Mouse (Mus musculus) lung, adult 2 months (tissue): Measurements from ENCODE around the gene Mrps6.

ENCODE experiments used
- CTCF ChIP-seq: fragments of 200-500 bp; IDR thresholded peaks from 2 replicates; pipeline ENCODE4 v1.5.1; 2011; ENCODE audit warnings: mild to moderate bottlenecking, low read length, control low read depth; ENCODE audit not compliant: insufficient read depth
- POLR2A ChIP-seq: fragments of 200-500 bp; IDR thresholded peaks from 2 replicates; pipeline ENCODE4 v1.6.1; 2011; ENCODE audit warnings: low read depth, mild to moderate bottlenecking, control low read depth, low read length, borderline replicate concordance; ENCODE audit errors: extremely low read depth

DNA sequence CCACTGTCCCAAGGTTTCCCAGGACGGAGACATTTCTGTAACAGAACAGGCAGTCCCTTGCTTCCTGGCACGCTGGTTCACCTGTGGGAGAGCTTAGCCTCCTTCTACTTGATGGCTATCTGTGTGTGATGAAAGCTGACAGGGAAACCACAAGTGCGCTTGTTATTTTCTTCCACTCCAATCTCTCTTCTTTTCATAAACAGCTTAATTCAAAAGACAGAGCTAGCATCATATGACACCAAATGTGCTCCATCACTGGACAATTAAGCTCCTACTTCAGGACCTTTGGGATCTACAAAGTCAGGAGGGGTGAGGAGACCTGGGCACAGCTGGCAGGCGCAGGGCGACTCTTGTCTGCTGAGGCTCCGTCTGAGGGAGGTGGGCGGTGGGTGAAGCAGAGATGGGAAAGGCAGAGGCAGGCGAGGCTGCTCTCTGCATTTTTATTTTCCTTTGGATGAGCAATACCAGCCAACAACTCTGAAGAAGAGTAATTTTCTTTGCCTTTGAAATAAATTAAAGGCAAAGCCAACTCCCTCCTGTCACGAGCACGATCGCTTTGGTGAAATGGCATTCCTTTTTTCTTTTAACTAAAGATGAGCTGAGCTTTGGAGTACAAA is 76.2 kb downstream of the Mrps6 start:
- no peak for TF ChIP-seq CTCF
- TF ChIP-seq POLR2A, result no peak
